Mouse (Mus musculus) cortical plate, adult 2 months (tissue): ENCODE data around the gene Aebp2.

Source experiments
- CTCF ChIP-seq: fragments of 200-500 bp; IDR thresholded peaks from 2 replicates; pipeline ENCODE4 v1.5.1; 2011; ENCODE audit warnings: mild to moderate bottlenecking, control low read depth, low read length; ENCODE audit not compliant: insufficient read depth; ENCODE audit errors: extremely low read depth
- POLR2A ChIP-seq: fragments of 200-500 bp; IDR thresholded peaks from 2 replicates; pipeline ENCODE4 v1.6.1; 2011; ENCODE audit warnings: mild to moderate bottlenecking, low read length, control low read depth; ENCODE audit not compliant: insufficient read depth; ENCODE audit errors: extremely low read depth

- TF ChIP-seq CTCF (no peak), POLR2A (no peak)
Measured at GRCm38 (mm10) chr6:140674414-140674813, 52.0 kb downstream of the Aebp2 start.
